Mouse (Mus musculus): ENCODE data around the gene Ciita. TPM values are rescaled to one million over a fixed set of nuclear protein-coding genes. Genes with fewer than 3 reads are reported as not detected.
A peak's percentile ranks its signal among the peaks of the same experiment; 100 is the strongest.

The Ciita gene
- total and polyA plus RNA-seq, 3 experiments = 39.1 to 69.6 (median 39.8) TPM

DNA sequence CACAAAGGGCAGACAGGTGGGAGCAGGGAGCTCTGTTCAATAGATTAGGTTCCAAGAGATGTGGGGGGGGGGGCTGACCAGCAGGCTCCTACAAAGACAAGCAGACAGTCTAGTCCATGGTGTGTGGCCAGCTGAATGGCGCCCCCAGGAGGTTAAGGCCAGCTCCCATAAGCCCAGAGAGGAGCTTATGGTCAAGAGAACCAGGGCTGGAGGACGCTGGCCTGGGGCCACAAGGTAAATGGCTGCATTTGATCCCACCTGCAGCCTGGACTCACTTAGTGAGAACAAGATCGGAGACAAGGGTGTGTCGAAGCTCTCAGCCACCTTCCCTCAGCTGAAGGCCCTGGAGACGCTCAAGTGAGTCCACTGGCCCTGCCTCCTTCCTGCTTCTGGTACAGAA, 38.2 kb downstream of the Ciita start:
- no peaks in the 10 kb centered on the region for H3K79me2 ChIP-seq (replicated peaks; ENCODE audit: control insufficient read depth, extremely low read depth, insufficient read depth, poor library complexity, severe bottlenecking)
- H3K9ac ChIP-seq (ENCODE audit: insufficient read depth, low read depth) = no peak overlapping the region
- TF ChIP-seq USF1 (IDR thresholded peaks at IDR 0.05; ENCODE audit: low read depth, low read length) (no peak), TBP (conservative IDR thresholded peaks at IDR 0.05; ENCODE audit: low read depth, low read length) (no peak), MEF2A (IDR thresholded peaks at IDR 0.05; ENCODE audit: borderline replicate concordance, low read depth, low read length) (no peak), BHLHE40 (IDR thresholded peaks at IDR 0.05; ENCODE audit: low read depth, low read length) (no peak), EP300 (IDR thresholded peaks at IDR 0.05; ENCODE audit: low read length) (no peak), NRF1 (IDR thresholded peaks at IDR 0.05; ENCODE audit: low read depth, low read length) (no peak), JUND (conservative IDR thresholded peaks at IDR 0.05; ENCODE audit: low read depth, low read length) (no peak), CTCF (conservative IDR thresholded peaks at IDR 0.05 in 1 of 2, IDR thresholded peaks at IDR 0.05 in 1 of 2; ENCODE audit: low read depth in 2 of 2, low read length in 2 of 2) (peak in 1 of 2 experiments; percentile 65; a peak in 2 of 4 replicates), MAX (IDR thresholded peaks at IDR 0.05; ENCODE audit: low read length) (no peak), MAZ (IDR thresholded peaks at IDR 0.05; ENCODE audit: low read depth, low read length) (no peak), SMC3 (IDR thresholded peaks at IDR 0.05; ENCODE audit: low read depth, low read length) (peak; percentile 62), SIN3A (IDR thresholded peaks at IDR 0.05; ENCODE audit: low read length) (no peak), ELF1 (IDR thresholded peaks at IDR 0.05; ENCODE audit: low read depth, low read length) (no peak), POLR2AphosphoS2 (IDR thresholded peaks at IDR 0.05; ENCODE audit: low read depth, low read length) (no peak), E2F4 (IDR thresholded peaks at IDR 0.05; ENCODE audit: insufficient replicate concordance, low read depth, low read length) (no peak), ZKSCAN1 (IDR thresholded peaks at IDR 0.05; ENCODE audit: borderline replicate concordance, low read depth, low read length) (no peak), RAD21 (IDR thresholded peaks at IDR 0.05; ENCODE audit: low read depth, low read length) (peak; percentile 59), GABPA (IDR thresholded peaks at IDR 0.05; ENCODE audit: insufficient replicate concordance, low read depth, low read length) (no peak), USF2 (conservative IDR thresholded peaks at IDR 0.05; ENCODE audit: low read depth, low read length) (no peak), ZC3H11A (IDR thresholded peaks at IDR 0.05; ENCODE audit: low read depth, low read length) (no peak; the same call in 1 of the 2 replicates), MXI1 (IDR thresholded peaks at IDR 0.05; ENCODE audit: low read depth, low read length) (no peak), IRF4 (IDR thresholded peaks at IDR 0.05; ENCODE audit: low read depth, low read length) (no peak; the same call in 1 of the 2 replicates), HCFC1 (IDR thresholded peaks at IDR 0.05; ENCODE audit: low read depth, low read length) (no peak), NELFE (IDR thresholded peaks at IDR 0.05; ENCODE audit: low read depth, low read length) (no peak), JUN (IDR thresholded peaks at IDR 0.05; ENCODE audit: insufficient read depth, low read depth, low read length) (no peak)
- H3K4me2 ChIP-seq (ENCODE audit: insufficient read depth, low read depth, poor library complexity, severe bottlenecking) = no peak overlapping the region
- no peaks in the 10 kb centered on the region for H3K27me3 ChIP-seq (replicated peaks)
- no peak overlapping the region for H3K4me3 ChIP-seq (replicated peaks in 1 of 3; ENCODE audit: low read depth in 2 of 3, low read length in 2 of 3, poor library complexity in 1 of 3)
- no peaks in the 10 kb centered on the region for H3K9me3 ChIP-seq (replicated peaks; ENCODE audit: low read length)
- peaks cover 24 to 86% of the 10 kb centered on the region in 2 experiments for H3K36me3 ChIP-seq (replicated peaks in 1 of 2; ENCODE audit: control insufficient read depth in 1 of 2, insufficient read depth in 1 of 2, low read length in 1 of 2)
- no peak overlapping the region for H3K27ac ChIP-seq (ENCODE audit: insufficient read depth, low read depth)
- no peak for DNase-seq (ENCODE audit: extremely low read depth)
- dilution Hi-C loops (cut with MboI; ENCODE audit: extremely low pct_ligation_motif_present, extremely low pct_unique_long_range_greater_than_20kb, low sequenced_read_pairs) = no loop called here
- in situ Hi-C loops (cut with MboI; ENCODE audit: low pct_ligation_motif_present, low pct_unique_long_range_greater_than_20kb, low sequenced_read_pairs) = loop anchor here (5.0 kb wide), 2 partner anchors 101 to 241 kb away; no protein-coding TSS in a partner anchor
- peaks cover 15 to 83% of the 10 kb centered on the region in 2 experiments for H3K4me1 ChIP-seq (ENCODE audit: control insufficient read depth in 1 of 2, insufficient read depth in 2 of 2)

Data from CH12.LX (cell line).